Mouse (Mus musculus): Measurements from ENCODE around the gene Flywch2.

Gene Flywch2

GRCm38 (mm10) chr17:23785561-23786471 lies at the start of gene Flywch2:
Gene Flywch2, minus strand, starts transcription at chr17:23786081.
- in situ Hi-C loops (cut with MboI; ENCODE audit: low pct_unique_long_range_greater_than_20kb in 1 of 2, low sequenced_read_pairs in 2 of 2, unreplicated experiment in 1 of 2) = no loop called here

DNA sequence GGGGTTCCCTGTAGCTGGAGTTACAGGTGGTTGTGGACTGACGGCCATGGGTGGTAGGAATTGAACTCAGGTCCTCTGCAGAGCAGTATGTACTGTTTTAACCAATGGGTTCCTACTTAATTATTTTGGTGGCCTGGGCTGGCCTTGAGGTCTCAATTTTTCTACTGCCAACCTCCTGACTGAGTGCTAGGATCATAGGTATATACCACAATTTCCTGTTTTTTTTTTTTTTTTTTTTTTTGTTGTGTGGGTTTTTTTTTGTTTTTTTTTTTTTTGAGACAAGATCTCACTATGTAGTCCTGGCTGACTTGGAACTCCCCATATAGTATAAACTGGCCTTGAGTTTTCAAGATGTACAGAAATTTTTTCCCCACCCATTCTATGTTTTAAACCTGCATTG lies 45.3 kb upstream of the Flywch2 start:
- in situ Hi-C loops (cut with MboI; ENCODE audit: low pct_unique_long_range_greater_than_20kb in 1 of 2, low sequenced_read_pairs in 2 of 2, unreplicated experiment in 1 of 2) = no loop called here

- in situ Hi-C loops (cut with MboI; ENCODE audit: low pct_unique_long_range_greater_than_20kb in 1 of 2, low sequenced_read_pairs in 2 of 2, unreplicated experiment in 1 of 2) = no loop called here
Observed at GRCm38 (mm10) chr17:23829064-23829619, 43.3 kb upstream of the Flywch2 start, which contains the start of gene Elob. Gene Elob, minus strand, starts transcription at chr17:23829136.

- in situ Hi-C loops (cut with MboI; ENCODE audit: low pct_unique_long_range_greater_than_20kb in 1 of 2, low sequenced_read_pairs in 2 of 2, unreplicated experiment in 1 of 2) = no loop called here
Observed at GRCm38 (mm10) chr17:23828271-23829001, 42.6 kb upstream of the Flywch2 start.

DNA sequence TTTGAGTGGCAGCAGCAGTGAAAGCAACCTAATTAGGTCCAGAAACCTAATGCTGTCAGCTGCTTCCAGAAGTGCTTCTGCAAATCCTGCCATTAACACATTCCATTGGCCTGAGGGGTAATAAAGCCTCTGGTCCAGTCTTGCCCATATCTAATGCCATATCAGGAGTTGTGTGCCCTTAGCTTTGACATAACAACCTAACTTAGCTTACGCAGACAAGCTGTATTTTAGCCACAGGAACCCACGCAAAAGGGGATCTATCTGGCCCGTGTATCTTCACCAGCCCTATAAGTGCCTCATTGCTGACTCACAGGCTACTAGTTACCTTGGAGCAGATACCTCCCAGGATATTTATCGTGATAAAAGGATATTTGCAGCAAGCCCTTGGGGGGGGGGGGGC lies 39.7 kb upstream of the Flywch2 start:
- in situ Hi-C loops (cut with MboI; ENCODE audit: low pct_unique_long_range_greater_than_20kb in 1 of 2, low sequenced_read_pairs in 2 of 2, unreplicated experiment in 1 of 2) = no loop called here

- in situ Hi-C loops (cut with MboI; ENCODE audit: low pct_unique_long_range_greater_than_20kb in 1 of 2, low sequenced_read_pairs in 2 of 2, unreplicated experiment in 1 of 2) = no loop called here
Observed at GRCm38 (mm10) chr17:23823614-23824013, 37.7 kb upstream of the Flywch2 start.

GRCm38 (mm10) chr17:23823018-23823417 lies 37.1 kb upstream of the Flywch2 start:
- in situ Hi-C loops (cut with MboI; ENCODE audit: low pct_unique_long_range_greater_than_20kb in 1 of 2, low sequenced_read_pairs in 2 of 2, unreplicated experiment in 1 of 2) = no loop called here

DNA sequence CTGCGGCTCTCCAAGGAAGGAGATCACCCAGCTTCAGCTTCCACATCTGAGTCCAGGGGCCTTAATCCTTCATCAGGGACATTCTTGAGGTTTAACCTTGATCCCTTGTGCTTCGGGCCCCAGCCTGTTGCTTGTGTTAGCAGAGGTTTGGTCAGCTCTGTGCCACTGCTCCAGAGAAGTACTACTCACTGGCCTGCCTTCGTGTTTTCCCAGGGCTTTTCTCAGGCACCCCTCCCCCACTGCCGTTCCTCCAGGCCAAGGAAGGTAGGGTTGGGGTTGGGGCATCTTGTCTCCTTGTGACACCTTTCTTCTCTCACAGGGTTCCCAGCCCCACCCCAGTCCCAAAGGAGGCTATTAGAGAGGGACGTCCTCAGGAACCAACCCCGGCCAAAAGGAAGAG lies 36.2 kb upstream of the Flywch2 start:
- in situ Hi-C loops (cut with MboI; ENCODE audit: low pct_unique_long_range_greater_than_20kb in 1 of 2, low sequenced_read_pairs in 2 of 2, unreplicated experiment in 1 of 2) = no loop called here

DNA sequence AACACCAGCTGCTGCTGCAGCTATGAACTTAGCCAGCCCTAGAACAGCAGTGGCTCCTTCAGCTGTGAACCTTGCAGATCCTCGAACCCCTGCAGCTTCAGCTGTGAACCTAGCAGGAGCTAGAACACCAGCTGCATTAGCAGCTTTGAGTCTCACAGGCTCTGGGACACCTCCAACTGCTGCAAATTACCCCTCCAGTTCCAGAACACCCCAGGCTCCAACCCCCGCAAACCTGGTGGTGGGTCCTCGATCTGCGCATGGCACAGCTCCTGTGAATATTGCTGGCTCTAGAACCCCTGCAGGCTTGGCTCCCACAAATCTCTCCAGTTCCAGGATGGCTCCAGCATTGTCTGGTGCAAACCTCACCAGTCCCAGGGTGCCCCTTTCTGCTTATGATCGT lies 34.9 kb upstream of the Flywch2 start:
- in situ Hi-C loops (cut with MboI; ENCODE audit: low pct_unique_long_range_greater_than_20kb in 1 of 2, low sequenced_read_pairs in 2 of 2, unreplicated experiment in 1 of 2) = no loop called here

DNA sequence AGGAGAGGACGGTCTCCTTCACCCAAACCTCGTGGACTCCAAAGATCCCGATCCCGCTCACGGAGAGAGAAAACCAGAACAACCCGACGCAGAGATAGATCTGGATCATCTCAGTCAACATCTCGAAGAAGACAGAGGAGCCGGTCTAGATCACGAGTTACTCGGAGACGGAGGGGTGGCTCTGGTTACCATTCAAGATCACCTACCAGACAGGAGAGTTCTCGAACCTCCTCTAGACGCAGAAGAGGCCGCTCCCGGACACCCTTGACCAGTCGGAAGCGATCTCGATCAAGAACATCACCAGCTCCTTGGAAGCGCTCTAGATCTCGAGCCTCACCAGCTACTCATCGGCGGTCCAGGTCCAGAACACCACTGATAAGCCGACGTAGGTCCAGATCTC lies 33.4 kb upstream of the Flywch2 start:
- in situ Hi-C loops (cut with MboI; ENCODE audit: low pct_unique_long_range_greater_than_20kb in 1 of 2, low sequenced_read_pairs in 2 of 2, unreplicated experiment in 1 of 2) = no loop called here

GRCm38 (mm10) chr17:23818579-23818978 lies 32.7 kb upstream of the Flywch2 start:
- in situ Hi-C loops (cut with MboI; ENCODE audit: low pct_unique_long_range_greater_than_20kb in 1 of 2, low sequenced_read_pairs in 2 of 2, unreplicated experiment in 1 of 2) = no loop called here

- in situ Hi-C loops (cut with MboI; ENCODE audit: low pct_unique_long_range_greater_than_20kb in 1 of 2, low sequenced_read_pairs in 2 of 2, unreplicated experiment in 1 of 2) = no loop called here
Observed at GRCm38 (mm10) chr17:23815641-23816040, 29.8 kb upstream of the Flywch2 start.

DNA sequence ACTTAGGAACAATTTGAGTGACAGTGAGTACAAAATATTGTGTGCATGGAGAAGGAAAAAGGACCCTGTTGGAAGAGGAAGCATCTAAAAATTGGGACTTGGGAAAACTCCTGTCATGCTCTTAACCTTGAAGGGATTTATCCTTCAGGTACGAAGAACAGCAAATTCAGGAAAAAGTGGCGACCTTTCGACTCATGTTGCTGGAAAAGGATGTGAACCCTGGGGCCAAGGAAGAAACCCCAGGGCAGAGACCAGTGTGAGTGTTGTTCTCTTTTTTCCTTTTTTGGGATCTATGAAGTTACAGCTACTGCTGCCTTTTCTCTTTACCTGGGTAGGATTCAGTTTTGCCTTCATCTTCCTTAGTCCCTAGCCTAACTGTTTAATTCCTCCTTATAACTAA lies 22.0 kb upstream of the Flywch2 start:
- in situ Hi-C loops (cut with MboI; ENCODE audit: low pct_unique_long_range_greater_than_20kb in 1 of 2, low sequenced_read_pairs in 2 of 2, unreplicated experiment in 1 of 2) = no loop called here

DNA sequence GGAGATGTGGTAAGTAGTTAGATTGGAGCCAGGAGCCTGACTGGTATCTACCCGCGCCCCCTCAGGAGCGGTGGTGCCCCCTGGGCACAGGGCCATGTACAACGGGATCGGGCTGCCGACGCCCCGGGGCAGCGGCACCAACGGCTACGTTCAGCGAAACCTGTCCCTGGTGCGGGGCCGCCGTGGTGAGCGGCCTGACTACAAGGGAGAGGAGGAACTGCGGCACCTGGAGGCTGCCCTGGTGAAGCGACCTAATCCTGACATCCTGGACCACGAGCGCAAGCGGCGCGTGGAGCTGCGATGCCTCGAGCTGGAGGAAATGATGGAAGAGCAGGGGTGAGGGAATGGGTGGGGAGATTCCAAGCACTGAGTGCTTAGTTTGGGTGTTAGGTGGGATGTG lies 21.0 kb upstream of the Flywch2 start:
- in situ Hi-C loops (cut with MboI; ENCODE audit: low pct_unique_long_range_greater_than_20kb in 1 of 2, low sequenced_read_pairs in 2 of 2, unreplicated experiment in 1 of 2) = no loop called here

GRCm38 (mm10) chr17:23804426-23805085 lies 18.7 kb upstream of the Flywch2 start:
- in situ Hi-C loops (cut with MboI; ENCODE audit: low pct_unique_long_range_greater_than_20kb in 1 of 2, low sequenced_read_pairs in 2 of 2, unreplicated experiment in 1 of 2) = no loop called here

- in situ Hi-C loops (cut with MboI; ENCODE audit: low pct_unique_long_range_greater_than_20kb in 1 of 2, low sequenced_read_pairs in 2 of 2, unreplicated experiment in 1 of 2) = no loop called here
Observed at GRCm38 (mm10) chr17:23803366-23804041, 17.6 kb upstream of the Flywch2 start.

- in situ Hi-C loops (cut with MboI; ENCODE audit: low pct_unique_long_range_greater_than_20kb in 1 of 2, low sequenced_read_pairs in 2 of 2, unreplicated experiment in 1 of 2) = no loop called here
Observed at GRCm38 (mm10) chr17:23802746-23803365, 17.0 kb upstream of the Flywch2 start.

- in situ Hi-C loops (cut with MboI; ENCODE audit: low pct_unique_long_range_greater_than_20kb in 1 of 2, low sequenced_read_pairs in 2 of 2, unreplicated experiment in 1 of 2) = no loop called here
Observed at GRCm38 (mm10) chr17:23801627-23802026, 15.7 kb upstream of the Flywch2 start.

Data from mouse embryonic stem cell (cell line).